Mouse (Mus musculus) stomach, embryonic 15.5 days (tissue): ENCODE results near the gene Mid1. TPM values are rescaled to one million over a fixed set of nuclear protein-coding genes. Genes with fewer than 3 reads are reported as not detected.
"Not testable (repeated sequence)": the region's sequence is repeated elsewhere in the genome, so short reads cannot be mapped to it uniquely, and the experiment has no call there.

ENCODE experiments used
- ATAC-seq: fragments of 200-750 bp; cut with Nextera tagmentation; 2 replicates; pipeline ENCODE4 v1.8.0; 2017; ENCODE audit warnings: low read depth, moderate number of reproducible peaks, moderate TSS enrichment; ENCODE audit not compliant: insufficient read depth, low FRiP score
- H3K27ac ChIP-seq: fragments of 300-500 bp; sonication (generic); 2 replicates; pipeline ENCODE4 v1.5.1; 2015; ENCODE audit warnings: mild to moderate bottlenecking, inconsistent platforms
- H3K27me3 ChIP-seq: fragments of 300-500 bp; sonication (generic); replicated peaks from 2 replicates; pipeline ENCODE4 v1.6.1; 2015; ENCODE audit warnings: inconsistent platforms
- H3K36me3 ChIP-seq: fragments of 300-500 bp; sonication (generic); 2 replicates; pipeline ENCODE4 v1.6.1; 2015; ENCODE audit warnings: inconsistent platforms
- H3K4me1 ChIP-seq: fragments of 300-500 bp; sonication (generic); 2 replicates; pipeline ENCODE4 v1.6.1; 2015; ENCODE audit warnings: inconsistent platforms
- H3K4me2 ChIP-seq: fragments of 300-500 bp; sonication (generic); 2 replicates; pipeline ENCODE4 v1.6.1; 2015; ENCODE audit warnings: mild to moderate bottlenecking, inconsistent platforms
- H3K4me3 ChIP-seq: fragments of 300-500 bp; sonication (generic); replicated peaks from 2 replicates; pipeline ENCODE4 v1.5.1; 2015; ENCODE audit warnings: inconsistent platforms
- H3K9ac ChIP-seq: fragments of 300-500 bp; sonication (generic); 2 replicates; pipeline ENCODE4 v1.6.1; 2015; ENCODE audit warnings: inconsistent platforms
- H3K9me3 ChIP-seq: fragments of 300-500 bp; sonication (generic); 2 replicates; pipeline ENCODE4 v1.6.1; 2016; ENCODE audit warnings: inconsistent platforms
- WGBS: fragments of 180-500 bp; shearing (Covaris S2); methylation state at CpG from one replicate; pipeline ENCODE4 v1.1.7; 2015; 5-methylcytosine and 5-hydroxymethylcytosine counted together
- polyA plus RNA-seq: library from polyadenylated mRNA; unstranded; fragments of >200 nt; fragmentation: Nextera tagmentation; extraction: Ambion mirVana; gene quantifications from 2 replicates; pipeline ENCODE4 v1.2.1, GENCODE M21; 2015

Gene Mid1
- polyA plus RNA-seq, 1 experiment from 2014 or later, result 6.6 TPM

DNA sequence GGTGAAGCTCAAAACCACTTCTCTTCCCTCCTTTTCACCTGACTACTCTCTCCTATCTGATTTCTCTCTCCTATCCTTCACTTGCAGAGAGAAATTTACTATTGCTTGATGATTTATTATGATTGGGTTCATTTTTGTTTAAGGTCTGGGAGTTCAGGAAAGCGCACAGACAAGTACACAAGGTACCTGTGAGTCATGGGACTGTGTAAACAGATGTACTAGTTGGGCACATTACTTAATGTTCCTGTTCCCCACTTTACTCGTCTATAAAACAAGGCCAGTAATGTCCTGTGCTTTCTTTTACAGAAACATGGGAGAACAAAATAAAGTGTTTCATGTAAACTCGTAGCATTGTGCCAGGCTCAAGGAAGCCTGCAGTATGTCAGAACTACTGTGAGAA is 248.2 kb downstream of the Mid1 start:
- H3K9ac ChIP-seq, result no peak overlapping the region
- WGBS, result 37% methylated on average over 3 of the region's 3 CpGs
- H3K36me3 ChIP-seq, result no peaks in the 10 kb centered on the region
- ATAC-seq, result no peak
- no peak overlapping the region for H3K27ac ChIP-seq
- no peaks in the 10 kb centered on the region for H3K9me3 ChIP-seq
- H3K27me3 ChIP-seq, result no peaks in the 10 kb centered on the region
- no peak overlapping the region for H3K4me3 ChIP-seq
- no peaks in the 10 kb centered on the region for H3K4me1 ChIP-seq
- no peak overlapping the region for H3K4me2 ChIP-seq

DNA sequence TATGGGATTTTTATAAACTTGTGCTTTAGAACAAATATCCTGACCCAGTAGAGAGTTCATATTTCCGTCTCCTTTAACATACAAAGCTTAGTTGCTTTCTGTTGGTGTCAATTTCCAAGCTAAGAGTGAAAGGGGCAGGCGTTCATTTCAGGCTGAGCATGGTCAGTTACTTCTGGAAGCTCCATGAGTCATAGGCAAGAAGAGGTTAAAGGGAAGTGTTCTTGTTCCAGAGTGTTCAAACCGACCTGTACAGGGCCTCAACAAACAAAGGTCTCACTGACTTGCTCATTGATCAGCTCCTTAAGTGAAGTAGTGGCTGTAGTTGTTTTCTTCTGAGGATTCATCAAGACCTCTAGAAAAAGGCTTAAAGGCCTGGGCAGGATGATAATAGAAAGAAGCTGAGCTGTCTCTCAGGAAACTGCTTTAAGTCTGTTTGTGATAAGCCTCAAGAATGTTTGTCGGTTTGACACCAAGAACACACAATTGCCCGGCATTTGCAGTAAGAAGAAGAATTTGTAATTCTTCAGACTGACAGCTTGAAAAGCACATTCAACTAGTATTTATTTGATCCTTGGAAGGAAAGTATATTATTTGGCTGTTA is 252.2 kb downstream of the Mid1 start:
- Histone ChIP-seq H3K36me3 (no peaks in the 10 kb centered on the region), H3K27me3 (no peaks in the 10 kb centered on the region), H3K4me2 (no peak overlapping the region), H3K27ac (no peak overlapping the region), H3K9ac (no peak overlapping the region), H3K9me3 (no peaks in the 10 kb centered on the region), H3K4me1 (no peaks in the 10 kb centered on the region), H3K4me3 (no peak overlapping the region)
- no peak; the same call in 1 of the 2 replicates for ATAC-seq
- 45% methylated on average over 5 of the region's 5 CpGs for WGBS

DNA sequence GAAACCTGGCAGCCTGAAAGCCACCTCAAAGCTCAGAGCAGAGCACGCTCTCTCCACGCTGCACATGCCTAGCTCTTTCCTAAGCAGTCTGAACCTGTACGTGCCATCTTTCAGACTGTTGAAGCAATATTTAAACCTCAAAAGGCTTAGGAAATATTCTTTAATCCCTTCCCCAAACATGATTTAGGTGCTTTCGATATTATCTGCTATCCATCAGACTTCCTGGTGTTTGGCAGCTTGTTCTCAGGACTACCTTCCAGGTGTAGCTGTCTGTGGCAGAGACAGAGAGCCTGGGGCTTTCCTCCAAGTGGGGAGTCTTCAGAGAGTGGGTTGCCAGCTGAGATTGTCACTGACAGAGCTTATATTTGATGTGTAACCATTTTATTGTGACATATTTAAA is 255.5 kb downstream of the Mid1 start:
- Histone ChIP-seq H3K4me3 (no peak overlapping the region), H3K27ac (no peak overlapping the region), H3K36me3 (no peaks in the 10 kb centered on the region), H3K4me1 (no peaks in the 10 kb centered on the region), H3K27me3 (no peaks in the 10 kb centered on the region), H3K9ac (no peak overlapping the region), H3K4me2 (no peak overlapping the region), H3K9me3 (no peaks in the 10 kb centered on the region)
- ATAC-seq, result no peak
- 77% methylated on average over 4 of the region's 4 CpGs for WGBS

DNA sequence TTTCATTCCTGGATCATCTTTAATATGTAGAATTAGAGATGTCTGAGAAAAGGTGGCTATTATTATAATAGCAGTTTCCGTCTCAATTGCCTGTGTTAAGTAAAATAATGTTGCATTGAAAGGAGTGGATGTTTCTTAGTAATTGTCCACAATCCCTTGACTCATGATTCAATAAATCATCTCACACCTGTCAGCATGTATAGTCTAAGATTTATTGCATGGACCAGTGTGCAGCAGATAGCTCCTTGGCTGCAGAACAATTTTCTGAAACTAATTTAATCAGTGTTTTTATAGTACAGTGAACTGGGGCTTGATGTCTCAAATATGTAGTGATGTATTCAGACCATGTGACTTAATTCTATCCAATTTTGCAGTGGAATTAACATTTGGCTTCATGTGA is 265.6 kb downstream of the Mid1 start:
- no peak for ATAC-seq
- Histone ChIP-seq H3K27ac (no peak overlapping the region), H3K4me1 (no peaks in the 10 kb centered on the region), H3K27me3 (no peaks in the 10 kb centered on the region), H3K36me3 (no peaks in the 10 kb centered on the region), H3K4me2 (no peak overlapping the region), H3K9me3 (no peaks in the 10 kb centered on the region), H3K4me3 (no peak overlapping the region), H3K9ac (no peak overlapping the region)
- WGBS, result 69% methylated on average over 1 of the region's 1 CpGs

DNA sequence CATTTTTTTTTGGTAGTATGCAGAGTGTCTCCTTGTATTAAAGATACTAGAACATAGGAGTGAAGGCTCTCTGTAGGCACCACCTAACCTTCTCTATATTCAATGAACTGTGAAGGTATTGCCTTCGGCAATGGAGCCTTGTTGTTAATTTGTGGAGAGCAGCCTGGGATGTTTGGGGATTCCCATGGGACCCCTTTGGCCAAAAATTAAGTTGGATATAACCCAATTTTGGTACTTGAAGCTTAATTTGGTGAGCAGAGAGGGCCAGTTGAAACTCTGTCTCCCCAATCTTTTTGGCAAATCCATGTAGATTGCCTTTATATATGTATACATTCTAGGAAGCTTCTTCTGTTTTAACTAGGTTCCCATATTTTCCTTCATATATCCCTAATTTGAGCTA is 284.3 kb downstream of the Mid1 start:
- WGBS, result 81% methylated on average over 1 of the region's 1 CpGs
- no peak overlapping the region for H3K27ac ChIP-seq

DNA sequence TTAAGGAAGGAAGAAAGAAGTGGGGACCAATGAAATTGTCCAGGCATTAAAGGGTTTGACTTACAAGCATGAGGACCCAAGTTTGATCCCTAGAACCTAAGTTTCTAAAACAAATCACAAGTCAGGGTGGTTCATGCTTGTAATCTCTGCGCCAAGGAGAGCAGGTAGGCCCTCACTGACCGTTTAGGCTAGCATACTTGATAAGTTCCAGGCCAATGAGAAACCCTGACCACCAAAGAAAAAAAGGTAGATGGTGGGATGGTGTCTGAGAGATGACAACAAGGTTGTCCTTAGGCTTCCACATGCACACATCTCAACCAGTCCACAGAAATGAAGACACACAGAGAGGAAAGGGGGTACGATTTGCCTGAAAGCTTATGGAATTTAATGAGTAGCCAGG is 284.8 kb downstream of the Mid1 start:
- not testable (repeated sequence) for H3K4me1 ChIP-seq, H3K4me3 ChIP-seq, H3K9me3 ChIP-seq, H3K36me3 ChIP-seq, ATAC-seq, H3K9ac ChIP-seq, H3K27me3 ChIP-seq, H3K27ac ChIP-seq, H3K4me2 ChIP-seq
- WGBS, result 80% methylated on average over 3 of the region's 3 CpGs

More for the DNA sequence above, 284.3 kb downstream of the Mid1 start:
- H3K4me3 ChIP-seq, result no peak overlapping the region
- H3K4me1 ChIP-seq, result no peaks in the 10 kb centered on the region
- no peak overlapping the region for H3K4me2 ChIP-seq
- no peaks in the 10 kb centered on the region for H3K9me3 ChIP-seq
- H3K27me3 ChIP-seq, result no peaks in the 10 kb centered on the region
- peaks cover 3% of the 10 kb centered on the region; the same call in 1 of the 2 replicates for H3K36me3 ChIP-seq
- ATAC-seq, result no peak
- H3K9ac ChIP-seq, result no peak overlapping the region

DNA sequence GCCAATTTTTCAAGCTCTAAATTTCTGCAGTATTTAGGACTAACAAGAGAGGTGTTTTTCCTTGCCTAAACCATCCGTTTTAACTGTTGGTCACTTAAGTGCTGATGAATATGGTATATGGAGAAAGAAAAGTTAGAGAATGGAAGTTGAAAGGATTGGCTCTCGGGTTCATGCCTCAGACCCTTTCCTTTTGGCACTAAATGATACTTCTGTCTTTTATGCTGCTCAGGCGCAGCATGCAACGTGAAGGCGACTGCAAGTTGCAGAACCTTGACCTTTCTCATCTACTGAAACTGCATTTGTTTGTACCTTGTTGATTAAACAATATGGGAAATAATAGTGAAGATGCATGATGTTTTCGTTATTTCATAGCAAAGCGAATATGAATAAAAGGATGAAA is 285.5 kb downstream of the Mid1 start:
- H3K27me3 ChIP-seq, ATAC-seq, H3K4me1 ChIP-seq, H3K4me3 ChIP-seq, H3K36me3 ChIP-seq, H3K9ac ChIP-seq, H3K27ac ChIP-seq, H3K9me3 ChIP-seq, H3K4me2 ChIP-seq: not testable (repeated sequence)
- 86% methylated on average over 7 of the region's 7 CpGs for WGBS

DNA sequence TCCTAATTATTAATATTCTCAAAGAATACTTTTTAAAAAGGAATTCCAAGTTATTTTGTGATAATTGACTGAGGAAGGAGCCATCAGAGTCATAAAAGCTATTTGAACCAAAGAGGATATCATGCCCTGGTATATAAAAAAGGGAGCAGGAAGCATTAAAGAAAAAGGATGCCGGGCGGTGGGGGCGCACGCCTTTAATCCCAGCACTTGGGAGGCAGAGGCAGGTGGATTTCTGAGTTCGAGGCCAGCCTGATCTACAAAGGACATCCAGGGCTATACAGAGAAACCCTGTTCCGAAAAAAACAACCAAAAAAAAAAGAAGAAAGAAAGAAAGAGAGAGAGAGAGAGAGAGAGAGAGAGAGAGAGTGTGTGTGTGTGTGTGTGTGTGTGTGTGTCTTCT is 286.6 kb downstream of the Mid1 start:
- H3K9me3 ChIP-seq, H3K4me3 ChIP-seq, ATAC-seq, H3K27me3 ChIP-seq, H3K4me2 ChIP-seq, H3K4me1 ChIP-seq, H3K9ac ChIP-seq, H3K27ac ChIP-seq, H3K36me3 ChIP-seq: not testable (repeated sequence)
- 86% methylated on average over 6 of the region's 6 CpGs for whole genome bisulfite sequencing

DNA sequence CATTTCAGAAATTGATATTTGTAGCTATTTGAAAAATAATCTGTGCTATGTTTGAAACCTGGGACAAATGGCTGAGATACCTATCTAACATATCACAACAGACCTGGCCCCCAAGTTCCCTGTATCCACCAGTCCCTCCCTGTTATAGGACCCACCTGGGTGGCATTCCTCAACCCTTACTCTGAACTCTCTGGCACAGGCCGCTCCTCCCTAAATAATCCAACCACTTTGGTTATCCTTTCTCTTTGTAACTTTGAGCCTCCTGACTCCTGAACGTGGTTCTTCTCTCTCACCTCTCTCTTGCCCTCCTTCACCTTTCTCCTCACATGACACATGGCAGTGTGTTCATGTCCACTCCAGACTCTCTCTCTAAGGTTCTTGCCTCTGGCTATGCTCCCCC is 287.1 kb downstream of the Mid1 start:
- not testable (repeated sequence) for H3K9me3 ChIP-seq, H3K9ac ChIP-seq, H3K27ac ChIP-seq, H3K4me2 ChIP-seq, H3K27me3 ChIP-seq, H3K4me3 ChIP-seq, H3K36me3 ChIP-seq, H3K4me1 ChIP-seq
- 65% methylated on average over 2 of the region's 2 CpGs for WGBS
- 0 out of 2 replicates have a peak, but pooled peaks have one; percentile 33 for ATAC-seq

DNA sequence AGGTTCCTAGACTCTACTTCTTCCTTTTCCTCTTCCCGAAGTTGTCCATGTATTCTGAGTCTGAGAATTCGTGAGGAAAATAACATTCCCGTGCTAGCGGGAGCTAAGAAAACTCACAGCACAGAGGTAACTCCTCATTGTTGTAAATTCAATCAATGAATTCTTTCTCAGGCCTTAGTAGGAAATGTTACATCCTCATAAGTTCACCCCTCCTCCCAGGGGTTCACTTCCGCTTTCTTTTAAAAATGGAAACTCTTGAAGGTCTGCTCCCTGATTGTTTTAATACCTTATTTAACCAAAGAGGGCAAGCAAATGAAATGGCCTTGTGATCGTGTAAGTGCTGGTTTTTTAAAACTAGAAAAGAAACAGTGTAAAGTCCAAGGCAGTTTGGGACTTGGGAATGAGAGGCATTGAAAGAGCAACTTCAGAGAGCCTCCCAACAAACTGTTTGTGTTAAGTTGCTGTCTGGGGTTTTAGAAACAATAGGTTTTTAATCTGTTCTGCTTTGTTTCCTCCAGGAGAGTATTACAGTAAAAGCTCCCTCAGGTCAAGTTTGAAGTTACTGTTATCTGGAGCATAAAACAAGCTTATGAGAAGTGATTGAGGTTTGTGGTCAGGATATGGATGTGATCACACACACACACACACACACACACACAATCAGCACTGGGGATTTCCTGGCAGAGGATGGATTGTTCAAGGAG is 287.9 kb downstream of the Mid1 start:
- H3K27me3 ChIP-seq, ATAC-seq, H3K4me2 ChIP-seq, H3K36me3 ChIP-seq, H3K9ac ChIP-seq, H3K27ac ChIP-seq, H3K4me3 ChIP-seq, H3K9me3 ChIP-seq, H3K4me1 ChIP-seq: not testable (repeated sequence)
- 75% methylated on average over 6 of the region's 6 CpGs for WGBS

DNA sequence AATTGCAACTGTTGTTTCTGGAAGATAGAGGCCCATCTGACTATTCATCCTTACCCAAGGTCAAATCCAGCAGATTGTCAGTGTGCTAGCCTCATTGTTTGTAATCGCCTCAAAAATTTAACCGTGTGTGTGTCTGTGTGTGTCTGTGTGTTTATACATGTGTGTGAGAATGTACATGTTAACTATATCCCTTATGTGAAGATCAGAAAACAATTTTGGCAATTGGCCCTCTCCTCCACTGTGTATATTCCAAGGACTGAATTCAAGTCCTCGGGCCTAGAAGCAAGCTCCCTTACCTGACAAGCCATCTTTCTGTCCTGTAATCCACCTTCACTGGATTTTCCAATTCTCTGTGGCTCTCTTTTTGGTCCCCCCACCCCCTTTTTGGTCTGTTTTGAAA is 288.8 kb downstream of the Mid1 start:
- not testable (repeated sequence) for H3K27me3 ChIP-seq, H3K9ac ChIP-seq, ATAC-seq, H3K36me3 ChIP-seq, H3K4me1 ChIP-seq, H3K4me2 ChIP-seq, H3K4me3 ChIP-seq, H3K27ac ChIP-seq, H3K9me3 ChIP-seq
- WGBS, result 56% methylated on average over 3 of the region's 3 CpGs

DNA sequence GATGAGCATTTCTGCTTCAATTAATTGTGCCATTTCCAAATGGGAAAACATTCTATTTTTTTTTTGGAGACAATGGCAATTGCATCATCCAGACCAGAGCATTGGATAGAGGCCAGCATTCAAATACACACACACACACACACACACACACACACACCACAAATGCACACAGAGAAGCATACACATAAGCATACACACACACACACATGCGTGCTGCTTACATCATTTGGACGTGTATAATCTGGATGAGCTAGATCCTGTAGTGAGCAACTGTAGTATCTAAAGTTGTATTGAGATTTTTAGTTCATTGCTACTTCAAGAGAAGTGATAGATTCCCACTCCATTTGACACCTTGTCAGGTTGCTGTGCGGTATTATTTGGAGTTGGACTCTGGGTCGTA is 289.5 kb downstream of the Mid1 start:
- H3K36me3 ChIP-seq, H3K9me3 ChIP-seq, H3K9ac ChIP-seq, H3K4me2 ChIP-seq, H3K4me1 ChIP-seq, H3K27ac ChIP-seq, H3K4me3 ChIP-seq, H3K27me3 ChIP-seq, ATAC-seq: not testable (repeated sequence)
- WGBS, result 55% methylated on average over 4 of the region's 4 CpGs

DNA sequence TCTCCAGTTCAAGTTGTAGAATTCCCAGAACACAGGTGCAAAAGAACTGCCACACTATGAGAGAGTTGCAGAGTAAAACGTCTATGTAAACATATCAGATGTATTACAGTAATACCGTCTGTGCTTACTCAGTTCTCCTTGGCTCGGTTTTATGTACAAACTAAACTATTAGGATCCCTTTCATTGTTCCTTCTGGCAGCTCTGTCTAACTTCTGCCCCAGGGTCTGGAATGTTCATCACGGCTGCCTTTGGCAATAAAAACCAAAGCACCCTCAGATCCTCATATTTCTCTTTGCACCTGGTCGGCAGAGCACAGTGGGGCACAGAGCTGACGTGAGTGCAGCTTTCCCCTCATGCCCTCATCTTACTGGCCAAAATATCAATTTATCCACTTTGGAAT is 290.0 kb downstream of the Mid1 start:
- H3K9ac ChIP-seq, H3K4me1 ChIP-seq, H3K9me3 ChIP-seq, ATAC-seq, H3K27ac ChIP-seq, H3K4me3 ChIP-seq, H3K27me3 ChIP-seq, H3K4me2 ChIP-seq: not testable (repeated sequence)
- H3K36me3 ChIP-seq, result peaks cover 15% of the 10 kb centered on the region; the same call in 1 of the 2 replicates
- WGBS, result 53% methylated on average over 6 of the region's 6 CpGs
